Mouse (Mus musculus): Measurements from ENCODE around the gene Rps13. TPM values are rescaled to one million over a fixed set of nuclear protein-coding genes. Genes with fewer than 3 reads are reported as not detected.

Gene Rps13
- 374 TPM for polyA plus RNA-seq (2014; fragmentation: Illumina TruSeq; extraction: RNeasy Lipid Tissue Mini Kit (QIAGEN cat#74804); ENCODE audit: low read depth, low replicate concordance)

DNA sequence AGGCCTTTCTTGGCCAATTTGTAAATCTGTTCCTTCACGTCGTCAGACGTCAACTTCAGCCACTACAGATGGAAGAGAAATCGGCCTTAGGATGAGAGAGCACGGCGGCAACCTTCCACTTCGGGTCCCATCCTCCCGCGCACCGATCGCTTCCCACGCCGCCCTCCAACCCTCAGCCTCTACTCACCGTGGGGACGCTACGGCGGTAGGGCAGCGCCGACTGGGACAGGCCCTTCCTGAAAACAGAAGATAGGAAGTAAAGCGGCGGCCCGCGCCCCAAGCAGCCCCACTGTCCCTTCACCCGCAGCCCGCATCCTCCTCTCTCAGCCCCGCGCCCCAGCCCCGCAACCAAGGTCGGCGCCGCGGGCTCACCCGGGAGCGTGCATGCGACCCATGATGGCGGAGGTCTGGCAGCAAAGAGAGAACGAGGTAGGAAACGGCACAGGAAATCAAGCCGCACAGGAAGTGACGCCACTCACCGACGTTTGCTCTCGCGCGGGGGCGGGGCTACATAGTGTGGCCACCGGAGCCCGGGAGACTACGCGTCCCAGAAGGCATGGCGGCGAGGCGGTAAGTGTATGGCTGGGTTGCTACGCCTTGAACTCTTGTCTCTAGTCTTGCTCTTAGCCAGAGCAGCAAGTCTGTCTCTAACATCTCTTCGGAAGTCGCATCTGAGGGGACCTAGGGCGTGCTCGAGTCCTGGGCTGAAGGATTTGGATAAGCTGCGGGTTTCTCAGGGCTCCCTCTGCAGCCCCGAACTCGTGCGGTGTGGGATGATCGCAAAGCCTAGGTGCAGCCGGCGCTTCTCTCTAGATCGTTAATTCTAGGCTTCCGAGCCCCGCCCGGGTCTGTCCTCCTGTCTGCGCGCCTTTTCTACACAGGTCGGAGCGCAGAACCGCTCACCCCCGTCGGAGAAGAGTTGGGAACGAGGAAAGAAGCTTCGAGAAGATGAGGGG, at the start of gene Rps13:
Rps13 (minus strand) TSS at position 483 of the 956 bp plus-strand sequence.

DNA sequence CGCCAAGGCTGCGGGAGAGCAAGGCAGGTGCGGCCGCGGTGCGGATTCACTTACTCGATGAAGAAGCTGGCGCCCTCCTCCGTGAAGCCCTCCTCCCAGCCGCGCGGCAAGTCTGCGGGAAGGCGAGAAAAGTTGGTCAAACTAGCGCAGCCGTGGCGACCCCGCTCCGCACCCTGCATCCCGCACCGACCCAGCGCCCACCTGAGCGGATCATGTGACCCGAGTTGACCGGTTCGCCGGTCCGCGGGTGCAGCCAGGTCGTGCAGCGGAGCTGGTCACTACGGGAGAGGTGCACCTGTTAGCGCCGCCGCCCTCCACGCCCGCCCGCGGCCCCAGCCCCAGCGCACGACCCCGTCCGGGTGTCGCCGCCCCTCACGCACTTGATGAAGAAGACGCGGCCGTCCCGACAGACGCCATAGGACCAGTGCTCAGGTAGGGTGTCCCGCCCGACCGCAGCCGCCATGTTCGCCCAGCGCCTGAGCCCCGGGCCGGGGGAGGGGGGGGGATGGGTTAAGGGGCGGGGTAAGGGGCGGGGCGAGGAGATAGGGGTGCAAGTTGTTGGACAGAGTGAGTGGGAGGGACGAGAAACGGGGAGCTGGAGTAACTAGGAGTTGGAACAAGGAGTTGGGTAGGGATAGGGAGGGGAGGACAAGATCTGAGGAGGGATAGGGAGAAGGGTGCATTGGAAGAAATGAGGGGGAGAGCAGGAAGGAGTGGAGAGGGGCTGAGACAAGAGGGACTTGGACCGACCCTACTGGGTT, 25.9 kb downstream of the Rps13 start, which contains the start of gene Plekha7:
Plekha7 (minus strand) TSS at position 506 of the 761 bp plus-strand sequence.

Other genes starting within 250 kb of the Rps13 start
- gene Gm4353, start 249.6 kb downstream of the Rps13 start, polyA plus RNA-seq (2014; fragmentation: Illumina TruSeq; extraction: RNeasy Lipid Tissue Mini Kit (QIAGEN cat#74804); ENCODE audit: low read depth, low replicate concordance), result 0.26 TPM
- gene Plekha7, start 25.8 kb downstream of the Rps13 start, polyA plus RNA-seq (2014; fragmentation: Illumina TruSeq; extraction: RNeasy Lipid Tissue Mini Kit (QIAGEN cat#74804); ENCODE audit: low read depth, low replicate concordance), result 1.2 TPM
- 40.3 TPM for gene Pik3c2a, start 109.3 kb upstream of the Rps13 start, polyA plus RNA-seq (2014; fragmentation: Illumina TruSeq; extraction: RNeasy Lipid Tissue Mini Kit (QIAGEN cat#74804); ENCODE audit: low read depth, low replicate concordance)
- 7.5 TPM for gene Nucb2, start 170.2 kb upstream of the Rps13 start, polyA plus RNA-seq (2014; fragmentation: Illumina TruSeq; extraction: RNeasy Lipid Tissue Mini Kit (QIAGEN cat#74804); ENCODE audit: low read depth, low replicate concordance)

All from liver, adult 10 weeks (tissue).